Mouse (Mus musculus) G1E (cell line): ENCODE results near the gene Mas1. TPM values are rescaled to one million over a fixed set of nuclear protein-coding genes. Genes with fewer than 3 reads are reported as not detected.

Experiments used
- ATAC-seq: 2 replicates; pipeline ENCODE4 v1.8.0; 2016; ENCODE audit warnings: mild to moderate bottlenecking; ENCODE audit not compliant: insufficient number of reproducible peaks, poor library complexity, low FRiP score, severe bottlenecking; ENCODE audit errors: extremely low read depth
- DNase-seq: peaks from one replicate; pipeline ENCODE4 v3.0.0; 2012; ENCODE audit warnings: low spot score
- H3K27me3 ChIP-seq: 2 replicates; pipeline ENCODE4 v1.6.1; 2012; ENCODE audit warnings: mild to moderate bottlenecking, low read length, inconsistent platforms; ENCODE audit not compliant: insufficient read depth
- H3K36me3 ChIP-seq: replicated peaks from 2 replicates; pipeline ENCODE3; 2012; ENCODE audit warnings: mild to moderate bottlenecking, inconsistent platforms
- H3K4me1 ChIP-seq: 2 replicates; pipeline ENCODE4 v1.6.1; 2012; ENCODE audit warnings: low read depth, low read length, inconsistent platforms, mixed read lengths; ENCODE audit not compliant: insufficient read depth
- H3K4me3 ChIP-seq: 2 replicates; pipeline ENCODE4 v1.5.1; 2012; ENCODE audit warnings: low read depth, mild to moderate bottlenecking, inconsistent platforms, low read length, moderate library complexity, mixed read lengths
- H3K9me3 ChIP-seq: replicated peaks from 2 replicates; pipeline ENCODE4 v1.6.1; 2012; ENCODE audit warnings: inconsistent platforms
- CTCF ChIP-seq: IDR thresholded peaks from 2 replicates; pipeline ENCODE4 v1.5.1; 2012; ENCODE audit warnings: low read depth, low read length, inconsistent platforms, mixed read lengths
- GATA1 ChIP-seq: IDR thresholded peaks from 2 replicates; pipeline ENCODE4 v1.6.1; 2012; ENCODE audit warnings: borderline replicate concordance, low read length, inconsistent platforms, mixed read lengths
- GATA2 ChIP-seq: IDR thresholded peaks from 2 replicates; pipeline ENCODE4 v1.6.1; 2012; ENCODE audit warnings: low read depth, low read length, inconsistent platforms, borderline replicate concordance
- POLR2AphosphoS5 ChIP-seq: IDR thresholded peaks from 2 replicates; pipeline ENCODE4 v1.6.1; 2012; ENCODE audit warnings: low read depth, low read length, inconsistent platforms; ENCODE audit not compliant: insufficient replicate concordance
- TAL1 ChIP-seq: conservative IDR thresholded peaks from 2 replicates; pipeline ENCODE4 v1.6.1; 2012; ENCODE audit warnings: low read depth, low read length, inconsistent platforms, mixed read lengths
- polyA plus RNA-seq: library from polyadenylated mRNA; stranded (reverse); fragments of >175 nt; gene quantifications from 2 replicates; pipeline ENCODE4 v1.2.3, GENCODE M21; 2012
- total RNA-seq, 2 experiments: library from RNA; stranded (forward) in 1 of 2; stranded (reverse) in 1 of 2; fragments of 200-1000 nt in 1 of 2; fragments of >200 nt in 1 of 2; fragmentation: Nextera tagmentation in 1 of 2; gene quantifications; 2 replicates each; pipeline ENCODE4 v1.2.3; 2014 to 2017

Gene Mas1
- total and polyA plus RNA-seq, 3 experiments = not detected

DNA sequence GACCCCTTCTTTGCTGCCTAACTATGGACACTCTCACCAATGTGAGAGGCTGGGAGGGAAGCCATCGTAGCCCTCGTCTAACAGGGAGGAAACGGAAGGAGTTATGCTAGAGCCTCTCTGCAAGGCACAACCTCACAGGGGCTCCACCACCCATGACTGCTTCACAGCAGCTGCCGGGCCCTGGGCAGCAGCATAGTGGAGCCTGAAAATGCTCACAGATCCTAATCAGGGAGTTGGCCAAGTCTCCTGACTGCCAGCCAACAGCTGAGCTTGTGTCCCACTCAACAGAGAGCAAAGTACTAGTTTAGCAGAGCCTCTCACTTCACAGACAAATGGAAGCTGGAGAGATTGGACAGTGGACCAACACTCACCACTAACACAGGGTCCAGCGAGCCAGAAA, 21.5 kb downstream of the Mas1 start:
- Histone ChIP-seq H3K27me3 (peaks cover 35% of the 10 kb centered on the region), H3K4me3 (no peak overlapping the region), H3K9me3 (no peaks in the 10 kb centered on the region), H3K36me3 (no peaks in the 10 kb centered on the region), H3K4me1 (no peaks in the 10 kb centered on the region)
- no peak for ATAC-seq
- no peak for DNase-seq
- TF ChIP-seq TAL1 (no peak), GATA1 (no peak), CTCF (no peak), GATA2 (no peak), POLR2AphosphoS5 (no peak)

DNA sequence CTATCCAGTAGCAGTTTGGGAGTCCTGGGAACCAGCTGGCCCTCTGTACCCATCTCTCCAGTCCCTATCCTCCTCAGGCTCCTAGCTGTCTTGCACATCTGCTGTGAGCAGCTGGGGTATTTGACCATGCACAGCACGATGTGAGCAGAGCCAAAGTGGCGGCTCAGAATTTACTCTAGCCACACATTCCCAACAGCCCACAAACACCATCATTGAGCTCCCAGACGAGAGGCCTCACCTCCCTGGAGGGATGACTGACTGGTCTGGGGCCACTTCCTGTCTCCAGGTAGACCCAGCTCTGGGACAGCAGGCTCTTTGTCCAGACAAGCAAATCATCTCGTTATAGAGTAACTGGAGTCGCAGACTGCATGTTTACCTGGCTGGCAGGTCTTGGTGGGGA, 22.1 kb downstream of the Mas1 start:
- no peaks in the 10 kb centered on the region for H3K4me1 ChIP-seq
- H3K36me3 ChIP-seq = no peaks in the 10 kb centered on the region
- ATAC-seq (no peak), DNase-seq (no peak)
- no peak overlapping the region for H3K4me3 ChIP-seq
- no peaks in the 10 kb centered on the region for H3K9me3 ChIP-seq
- peaks cover 31% of the 10 kb centered on the region for H3K27me3 ChIP-seq
- TF ChIP-seq GATA2 = no peak
- no peak for TF ChIP-seq GATA1
- no peak for TF ChIP-seq TAL1
- no peak for TF ChIP-seq POLR2AphosphoS5
- no peak for TF ChIP-seq CTCF

DNA sequence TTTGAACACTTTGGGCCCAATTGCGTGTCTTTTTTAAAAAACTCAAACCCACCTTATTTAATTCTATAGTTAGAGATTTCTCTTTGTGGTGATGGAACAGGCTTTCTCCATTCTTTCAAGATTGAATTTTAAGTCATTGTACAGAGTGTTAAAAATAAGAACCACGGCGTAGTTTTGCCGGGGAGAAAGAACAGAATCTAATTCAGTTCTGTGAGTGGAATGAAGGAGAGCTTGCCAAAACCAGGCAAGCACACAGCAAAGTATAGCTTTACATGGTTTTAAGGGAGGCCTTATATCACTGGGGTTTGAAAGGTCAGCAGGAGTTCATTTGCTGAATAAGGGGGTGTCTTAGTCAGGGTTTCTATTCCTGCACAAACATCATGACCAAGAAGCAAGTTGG, 23.4 kb downstream of the Mas1 start:
- Histone ChIP-seq H3K4me3 (no peak overlapping the region), H3K4me1 (no peaks in the 10 kb centered on the region), H3K27me3 (peaks cover 34% of the 10 kb centered on the region), H3K36me3 (no peaks in the 10 kb centered on the region), H3K9me3 (no peaks in the 10 kb centered on the region)
- no peak for TF ChIP-seq TAL1
- TF ChIP-seq CTCF = no peak
- no peak for TF ChIP-seq GATA2
- no peak for TF ChIP-seq GATA1
- ATAC-seq = no peak
- no peak for DNase-seq

DNA sequence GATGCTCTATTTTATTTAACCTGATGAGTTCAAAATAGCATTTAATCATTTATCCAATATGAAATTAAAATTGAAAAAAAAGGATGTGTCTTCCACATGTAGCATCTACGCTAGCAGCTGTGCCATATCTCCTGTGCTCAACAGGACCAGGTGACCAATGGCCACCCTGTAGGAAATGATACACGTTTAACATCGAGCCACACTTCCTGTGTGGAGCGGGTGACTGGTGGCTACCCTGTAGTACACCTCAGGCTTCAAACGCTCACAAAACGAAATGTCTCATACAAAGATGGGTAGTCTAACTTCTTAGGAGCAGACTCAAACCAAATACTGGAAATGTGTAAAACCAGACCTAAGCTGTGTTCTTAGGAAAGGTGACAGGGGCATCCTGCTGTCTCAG, 24.1 kb downstream of the Mas1 start:
- DNase-seq (no peak), ATAC-seq (no peak)
- no peak overlapping the region for H3K4me3 ChIP-seq
- no peaks in the 10 kb centered on the region for H3K9me3 ChIP-seq
- peaks cover 36% of the 10 kb centered on the region for H3K27me3 ChIP-seq
- TF ChIP-seq TAL1 = no peak
- TF ChIP-seq POLR2AphosphoS5 = no peak
- no peak for TF ChIP-seq GATA1
- TF ChIP-seq GATA2 = no peak
- no peak for TF ChIP-seq CTCF
- no peaks in the 10 kb centered on the region for H3K36me3 ChIP-seq
- no peaks in the 10 kb centered on the region for H3K4me1 ChIP-seq

DNA sequence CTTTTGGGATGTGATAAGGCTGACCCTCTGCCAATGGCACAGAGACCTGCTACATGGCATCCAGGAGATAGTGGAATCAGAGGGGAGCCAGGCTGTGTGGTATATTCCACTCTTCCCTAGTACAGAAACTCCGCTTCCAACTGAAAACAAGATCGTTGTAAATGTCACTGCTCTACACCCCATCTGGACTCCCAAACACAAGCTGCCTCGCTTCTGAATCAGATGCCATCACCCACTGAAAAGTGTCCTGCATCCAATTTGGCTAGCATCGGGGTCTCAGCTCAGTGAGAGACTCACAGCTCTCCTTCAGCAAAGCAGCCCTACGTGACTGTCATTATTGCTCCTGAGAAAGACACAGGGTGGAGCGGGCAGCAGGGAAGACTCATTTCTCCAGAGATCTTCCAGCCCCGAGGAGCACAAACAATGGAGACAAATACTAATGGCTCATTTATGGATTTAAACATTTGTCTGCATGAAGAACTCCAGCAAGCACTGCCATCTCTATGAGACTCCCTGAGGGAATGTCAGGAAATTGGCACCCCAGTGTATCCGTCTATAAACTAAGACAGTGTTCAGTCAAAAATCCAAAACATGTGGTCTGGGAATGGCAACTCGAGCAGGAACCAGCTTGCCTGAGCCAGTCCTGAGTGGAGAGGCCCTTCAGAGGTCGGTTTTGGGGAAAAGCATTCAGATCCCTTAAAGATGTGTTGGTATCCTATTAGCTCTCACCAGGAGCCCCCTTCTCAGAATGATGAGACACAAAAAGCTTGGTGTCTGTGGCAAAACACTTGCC, 28.3 kb downstream of the Mas1 start:
- Histone ChIP-seq H3K4me3 (no peak overlapping the region), H3K27me3 (peaks cover 16% of the 10 kb centered on the region; the same call in 1 of the 2 replicates), H3K36me3 (no peaks in the 10 kb centered on the region), H3K9me3 (no peaks in the 10 kb centered on the region), H3K4me1 (no peaks in the 10 kb centered on the region)
- DNase-seq (no peak), ATAC-seq (no peak)
- no peak for TF ChIP-seq POLR2AphosphoS5
- no peak for TF ChIP-seq TAL1
- no peak for TF ChIP-seq GATA1
- TF ChIP-seq GATA2 = no peak
- TF ChIP-seq CTCF = no peak

DNA sequence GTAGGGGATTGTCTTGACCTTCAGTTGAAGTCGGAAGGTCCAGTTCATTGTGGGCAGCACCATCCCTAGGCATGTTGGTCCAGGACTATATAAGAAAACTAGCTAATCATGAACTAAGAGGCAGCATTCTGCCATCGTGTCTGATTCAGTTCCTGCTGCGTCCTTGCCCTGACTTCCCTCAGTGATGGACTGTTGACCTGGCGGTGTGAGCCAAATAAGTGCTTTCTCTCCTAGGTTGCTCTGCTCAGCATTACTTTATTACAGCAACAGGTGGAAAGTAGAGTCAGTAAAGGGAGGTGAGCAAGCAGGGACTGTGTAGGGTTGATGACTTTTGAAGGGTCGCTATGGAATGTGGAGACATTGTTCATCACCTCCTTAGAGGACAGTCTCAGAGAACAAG, 32.2 kb downstream of the Mas1 start:
- DNase-seq (no peak), ATAC-seq (no peak)
- Histone ChIP-seq H3K4me1 (no peaks in the 10 kb centered on the region), H3K27me3 (peaks cover 22% of the 10 kb centered on the region; the same call in 1 of the 2 replicates), H3K36me3 (no peaks in the 10 kb centered on the region), H3K4me3 (no peak overlapping the region), H3K9me3 (no peaks in the 10 kb centered on the region)
- TF ChIP-seq TAL1 (no peak), POLR2AphosphoS5 (no peak), GATA2 (no peak), GATA1 (no peak), CTCF (no peak)

DNA sequence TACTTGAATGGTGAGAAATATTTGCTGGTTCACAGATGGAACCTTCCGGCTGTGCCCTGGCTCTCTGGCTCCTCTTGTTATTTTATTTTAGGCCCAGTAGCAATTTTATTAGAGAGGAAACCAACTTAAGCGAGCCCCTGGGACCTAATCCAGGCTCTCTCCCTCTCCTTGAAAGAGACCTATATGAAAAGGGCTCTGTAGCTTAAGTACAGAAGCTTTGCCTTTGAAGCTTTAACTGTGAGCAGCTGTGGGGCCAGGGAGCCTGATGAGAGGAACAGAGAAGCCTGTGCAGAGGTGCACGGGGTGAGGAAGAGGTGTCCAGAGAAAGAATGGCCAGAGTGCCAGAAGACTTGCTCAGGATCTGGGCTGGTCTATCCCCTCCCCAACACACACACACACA, 33.1 kb downstream of the Mas1 start:
- ATAC-seq (no peak), DNase-seq (no peak)
- Histone ChIP-seq H3K36me3 (no peaks in the 10 kb centered on the region), H3K27me3 (peaks cover 15% of the 10 kb centered on the region; the same call in 1 of the 2 replicates), H3K4me1 (no peaks in the 10 kb centered on the region), H3K4me3 (no peak overlapping the region), H3K9me3 (no peaks in the 10 kb centered on the region)
- TF ChIP-seq GATA2 (no peak), CTCF (no peak), GATA1 (no peak), TAL1 (no peak), POLR2AphosphoS5 (no peak)
